Mouse (Mus musculus): ENCODE measurements around the gene BC053393. TPM values are rescaled to one million over a fixed set of nuclear protein-coding genes. Genes with fewer than 3 reads are reported as not detected.
A peak's percentile ranks its signal among the peaks of the same experiment; 100 is the strongest.
"Not testable (repeated sequence)": the region's sequence is repeated elsewhere in the genome, so short reads cannot be mapped to it uniquely, and the experiment has no call there.

Gene BC053393
- polyA plus RNA-seq (2015; fragmentation: Nextera tagmentation; extraction: Ambion mirVana), result 0.06 and 0.10 TPM in 2 replicates

- DNase-seq (ENCODE audit: low spot score), result no peak
Measured at GRCm38 (mm10) chr11:46571327-46571726, at the start of gene BC053393. Gene BC053393 (plus strand): TSS chr11:46571536.

GRCm38 (mm10) chr11:46522719-46523118 is 48.6 kb upstream of the BC053393 start:
- peak; percentile 15 for DNase-seq (ENCODE audit: low spot score)

- no peak for DNase-seq (ENCODE audit: low spot score)
Measured at GRCm38 (mm10) chr11:46523912-46524311, 47.4 kb upstream of the BC053393 start, which contains the start of gene Gm12169. Gene Gm12169 (plus strand): TSS chr11:46524212.

GRCm38 (mm10) chr11:46530149-46530548 is 41.2 kb upstream of the BC053393 start:
- DNase-seq (ENCODE audit: low spot score), result no peak

- no peak for DNase-seq (ENCODE audit: low spot score)
Measured at GRCm38 (mm10) chr11:46536978-46537377, 34.4 kb upstream of the BC053393 start.

GRCm38 (mm10) chr11:46543530-46543929 is 27.8 kb upstream of the BC053393 start:
- DNase-seq (ENCODE audit: low spot score), result no peak

- no peak for DNase-seq (ENCODE audit: low spot score)
Measured at GRCm38 (mm10) chr11:46549721-46550120, 21.6 kb upstream of the BC053393 start.

GRCm38 (mm10) chr11:46552741-46553140 is 18.6 kb upstream of the BC053393 start:
- DNase-seq (ENCODE audit: low spot score), result no peak

- DNase-seq (ENCODE audit: low spot score), result no peak
Measured at GRCm38 (mm10) chr11:46561096-46561495, 10.2 kb upstream of the BC053393 start.

GRCm38 (mm10) chr11:46564671-46565070 is 6.7 kb upstream of the BC053393 start:
- DNase-seq (ENCODE audit: low spot score), result no peak

GRCm38 (mm10) chr11:46565967-46566366 is 5.4 kb upstream of the BC053393 start:
- DNase-seq (ENCODE audit: low spot score), result no peak

GRCm38 (mm10) chr11:46569107-46569506 is 2.2 kb upstream of the BC053393 start:
- DNase-seq (ENCODE audit: low spot score), result no peak

- DNase-seq (ENCODE audit: low spot score), result no peak
Measured at GRCm38 (mm10) chr11:46578771-46579281, 7.5 kb downstream of the BC053393 start.

GRCm38 (mm10) chr11:46580428-46580827 is 9.1 kb downstream of the BC053393 start:
- no peak for DNase-seq (ENCODE audit: low spot score)

- DNase-seq (ENCODE audit: low spot score), result no peak
Measured at GRCm38 (mm10) chr11:46582741-46583140, 11.4 kb downstream of the BC053393 start.

- DNase-seq (ENCODE audit: low spot score), result no peak
Measured at GRCm38 (mm10) chr11:46592416-46592815, 21.1 kb downstream of the BC053393 start.

GRCm38 (mm10) chr11:46619929-46620328 is 48.6 kb downstream of the BC053393 start:
- DNase-seq (ENCODE audit: low spot score), result no peak

- DNase-seq (ENCODE audit: low spot score), result no peak
Measured at GRCm38 (mm10) chr11:46620414-46621168, 49.3 kb downstream of the BC053393 start.

- no peak for DNase-seq (ENCODE audit: low spot score)
Measured at GRCm38 (mm10) chr11:46629211-46629795, 58.0 kb downstream of the BC053393 start, which contains the start of gene Dppa1. Gene Dppa1 (minus strand): TSS chr11:46629261.

- peak; percentile 39 for DNase-seq (ENCODE audit: low spot score)
Measured at GRCm38 (mm10) chr11:46631635-46632034, 60.3 kb downstream of the BC053393 start.

- not testable (repeated sequence) for DNase-seq (ENCODE audit: low spot score)
Measured at GRCm38 (mm10) chr11:46635516-46635915, 64.2 kb downstream of the BC053393 start.

GRCm38 (mm10) chr11:46636568-46636967 is 65.2 kb downstream of the BC053393 start:
- DNase-seq (ENCODE audit: low spot score), result no peak

All from thymus, postnatal 0 days (tissue).